Mouse (Mus musculus) gastrocnemius, postnatal 36 days (tissue): ENCODE data around the gene 4933403O08Rik. TPM values are rescaled to one million over a fixed set of nuclear protein-coding genes. Genes with fewer than 3 reads are reported as not detected.

ENCODE experiments used
- DNase-seq, 2 experiments: peaks; one replicate each; pipeline ENCODE4 v3.0.0; 2022
- intact Hi-C: fragments of 180-260 bp; cut with DNase I; formaldehyde crosslinking; loops from one replicate; pipeline ENCODE4 v1.15.1; 2025
- long read RNA-seq, 2 experiments: library from polyadenylated mRNA; stranded (forward); transcript quantifications; one replicate each; pipeline ENCODE4 v2.0.0; 2021
- total RNA-seq, 2 experiments: library from RNA; stranded (reverse); gene quantifications; 2 replicates each; pipeline ENCODE4 v1.2.3; 2021

The 4933403O08Rik gene
- not detected for total RNA-seq
- long read RNA-seq, experiment 1: 0 reads
- long read RNA-seq, experiment 2: 0 reads

DNA sequence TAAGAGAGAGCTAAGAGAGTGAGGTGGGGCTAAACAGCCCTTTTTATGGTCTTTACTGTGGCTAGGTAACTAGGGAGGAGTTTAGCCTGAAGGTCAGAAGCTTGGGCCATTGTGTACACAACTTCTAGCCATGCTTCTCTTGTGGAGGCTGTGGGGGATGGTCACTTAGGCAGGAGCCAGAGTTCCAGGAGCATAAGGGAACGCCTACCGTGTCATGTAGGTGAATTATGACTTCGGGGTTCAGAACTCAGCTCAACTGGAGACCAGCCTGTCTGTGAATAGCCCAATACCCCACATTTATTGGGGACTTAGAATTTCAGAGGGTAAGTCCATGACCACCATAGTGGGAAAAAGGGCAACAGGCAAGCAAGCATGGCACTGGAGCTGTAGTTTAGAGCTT, at the start of gene 4933403O08Rik:
Gene 4933403O08Rik (plus strand): TSS at position 301 of the 400 bp plus-strand sequence.
- intact Hi-C loops: no loop called here
- DNase-seq: no peak

DNA sequence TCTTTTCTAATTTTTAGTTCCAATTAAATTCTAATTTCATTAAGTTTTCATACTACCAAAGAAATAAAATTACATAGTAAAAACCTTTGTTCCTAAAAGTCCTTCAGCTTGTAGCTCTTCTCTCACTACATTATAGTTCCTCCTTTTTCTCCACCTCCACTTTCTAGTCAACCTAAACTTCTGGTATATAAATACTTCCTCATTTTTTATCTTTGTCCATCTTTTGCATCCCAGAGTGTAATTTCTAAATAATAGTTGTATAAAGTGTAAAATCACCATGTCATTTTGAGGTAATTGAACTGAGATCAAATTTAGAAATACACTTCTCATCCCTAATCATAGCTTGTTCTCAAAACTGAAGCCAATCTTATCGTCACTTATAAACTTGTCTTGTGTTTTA, 4.1 kb downstream of the 4933403O08Rik start:
- no peak for DNase-seq
- intact Hi-C loops: no loop called here

DNA sequence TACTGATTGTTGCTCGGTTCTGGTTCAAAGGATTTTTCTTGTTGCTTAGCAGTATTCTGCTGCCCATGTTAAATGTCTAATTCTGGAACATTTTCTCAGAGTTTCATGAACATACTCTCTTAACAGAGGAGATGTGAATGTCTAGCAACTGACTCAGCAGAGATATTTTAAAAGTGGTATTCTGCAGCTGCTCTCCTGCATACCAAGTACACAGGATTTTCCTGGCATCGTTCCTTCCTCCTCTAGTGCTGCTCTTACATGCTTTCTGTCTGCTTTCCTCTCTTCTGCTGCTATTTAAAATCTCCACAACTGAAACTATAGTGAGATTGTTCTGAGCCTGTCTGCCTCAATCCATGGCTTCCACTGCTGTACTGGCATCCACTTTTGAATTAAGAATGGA, 16.7 kb downstream of the 4933403O08Rik start:
- intact Hi-C loops: no loop called here
- DNase-seq: no peak

DNA sequence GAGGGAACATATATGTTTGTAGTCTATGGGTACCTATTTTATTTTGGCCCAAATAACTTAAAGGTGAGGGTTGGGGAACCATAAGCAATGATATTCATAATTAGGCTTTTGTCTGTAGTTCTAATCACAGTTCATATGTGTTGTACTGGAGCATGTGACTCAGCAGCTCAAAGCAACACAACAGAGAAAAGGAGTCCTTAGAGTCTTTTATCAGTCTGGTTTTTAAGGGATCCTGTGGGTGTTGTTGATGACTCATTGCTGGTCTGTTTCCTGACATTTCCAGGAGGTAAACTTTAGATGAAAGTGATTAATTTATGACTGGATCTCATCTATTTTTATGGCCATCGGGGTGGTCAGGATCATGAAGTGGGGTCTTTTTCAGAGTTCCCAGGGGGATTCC, 34.7 kb downstream of the 4933403O08Rik start:
- intact Hi-C loops: no loop called here
- no peak for DNase-seq

Other genes with a start within 250 kb of the 4933403O08Rik start
- gene Tex16, start 228.0 kb upstream of the 4933403O08Rik start, total RNA-seq: not detected
- gene Apool, start 72.3 kb downstream of the 4933403O08Rik start, total RNA-seq: 10 to 100 TPM; 43.1 to 43.2 TPM
- not detected for gene Satl1, start 167.7 kb downstream of the 4933403O08Rik start, total RNA-seq